Comparison of ENCODE assay signal across 10 mouse cellular contexts in genomic region chr10:42989910-42990309, GRCm38 (mm10).
DNase-seq lines count a peak whose midpoint lies in the region; ATAC-seq and TF ChIP-seq lines count a peak whose summit lies in the region.
"Had no signal": no experiment of that assay in that cellular context is flagged by ENCODE, and none has a peak within 500 bp of the region (broad histone marks: within the 10 kb centered on the region; RNA-seq: fewer than 3 reads in every experiment).

No protein-coding gene starts in this region.

- peak; percentile 48 for TF ChIP-seq CTCF in ES-Bruce4 (IDR thresholded peaks at IDR 0.05; ENCODE audit: low read depth, low read length)

- ATAC-seq in inflammation-experienced regulatory T-cells, adult 6 months: peak; percentile 58

- no peaks in the 10 kb centered on the region for H3K9me3 ChIP-seq in ES-Bruce4 (replicated peaks; ENCODE audit: control insufficient read depth, insufficient read depth, low read length, poor library complexity, severe bottlenecking)
- H3K9me3 ChIP-seq: hindbrain, embryonic 15.5 days had no signal

- H3K36me3 ChIP-seq in ES-Bruce4 (ENCODE audit: control insufficient read depth, insufficient read depth, low read length, poor library complexity, severe bottlenecking): no peaks in the 10 kb centered on the region
- H3K36me3 ChIP-seq: hindbrain, embryonic 15.5 days had no signal

- no peaks in the 10 kb centered on the region for H3K27me3 ChIP-seq in ES-Bruce4 (ENCODE audit: control insufficient read depth, insufficient read depth, low read length, poor library complexity, severe bottlenecking)
- H3K27me3 ChIP-seq: hindbrain, embryonic 15.5 days had no signal

- no peak overlapping the region for H3K4me3 ChIP-seq in ES-Bruce4 (ENCODE audit: low read depth, low read length)
- H3K4me3 ChIP-seq: hindbrain, embryonic 15.5 days; myocyte had no signal

- no peaks in the 10 kb centered on the region for H3K4me1 ChIP-seq in ES-Bruce4 (ENCODE audit: control insufficient read depth, insufficient read depth, low read length)

- TF ChIP-seq POLR2A in ES-Bruce4 (IDR thresholded peaks at IDR 0.05; ENCODE audit: insufficient read depth, low read length): no peak

- DNase-seq in layer of hippocampus, postnatal 10 days (ENCODE audit: low spot score in 2 of 2): peak; percentile 58 to 59
- no peak for DNase-seq in layer of hippocampus, postnatal 14 days (ENCODE audit: low spot score in 2 of 2)
- DNase-seq in adrenal gland, postnatal 14 days: peak; percentile 74
- peak; percentile 81 for DNase-seq in embryo, embryonic 9.5 days (ENCODE audit: extremely low spot score)
- peak; percentile 90 for DNase-seq in naive thymus-derived CD4-positive, alpha-beta T cell, adult 2 months (ENCODE audit: low read depth)
- peak; percentile 46 for DNase-seq in yolk sac, embryonic 10.5 days (ENCODE audit: low spot score)

- no peak for TF ChIP-seq EP300 in ES-Bruce4 (IDR thresholded peaks at IDR 0.05; ENCODE audit: insufficient read depth, low read depth, low read length)

- H3K9ac ChIP-seq in ES-Bruce4 (ENCODE audit: low read depth, poor library complexity, severe bottlenecking): no peak overlapping the region
- H3K9ac ChIP-seq: hindbrain, embryonic 15.5 days had no signal

- H3K27ac ChIP-seq in ES-Bruce4 (ENCODE audit: insufficient read depth, low read length): no peak overlapping the region
- H3K27ac ChIP-seq: hindbrain, embryonic 15.5 days had no signal

Comparison
In these comparisons a context has a peak if more than half of its experiments do, and no peak if none do; other contexts are left out.
1. DNase-seq: peak in layer of hippocampus, postnatal 10 days (2 of 2), adrenal gland, postnatal 14 days (single experiment), embryo, embryonic 9.5 days (single experiment), naive thymus-derived CD4-positive, alpha-beta T cell, adult 2 months (single experiment) and yolk sac, embryonic 10.5 days (single experiment); none in layer of hippocampus, postnatal 14 days (0 of 2).